Mouse (Mus musculus) bone marrow, adult 2 months (tissue): Measurements from ENCODE around the gene Nlrp4a.
"Not testable (repeated sequence)": the region's sequence is repeated elsewhere in the genome, so short reads cannot be mapped to it uniquely, and the experiment has no call there.

Source experiments
- CTCF ChIP-seq: fragments of 200-500 bp; IDR thresholded peaks from 2 replicates; pipeline ENCODE4 v1.5.1; 2011; ENCODE audit warnings: low read length, control low read depth; ENCODE audit not compliant: control insufficient read depth, insufficient read depth
- POLR2A ChIP-seq: fragments of 200-500 bp; IDR thresholded peaks from 2 replicates; pipeline ENCODE4 v1.6.1; 2011; ENCODE audit warnings: low read depth, mild to moderate bottlenecking, control low read depth, low read length, borderline replicate concordance; ENCODE audit not compliant: control insufficient read depth

DNA sequence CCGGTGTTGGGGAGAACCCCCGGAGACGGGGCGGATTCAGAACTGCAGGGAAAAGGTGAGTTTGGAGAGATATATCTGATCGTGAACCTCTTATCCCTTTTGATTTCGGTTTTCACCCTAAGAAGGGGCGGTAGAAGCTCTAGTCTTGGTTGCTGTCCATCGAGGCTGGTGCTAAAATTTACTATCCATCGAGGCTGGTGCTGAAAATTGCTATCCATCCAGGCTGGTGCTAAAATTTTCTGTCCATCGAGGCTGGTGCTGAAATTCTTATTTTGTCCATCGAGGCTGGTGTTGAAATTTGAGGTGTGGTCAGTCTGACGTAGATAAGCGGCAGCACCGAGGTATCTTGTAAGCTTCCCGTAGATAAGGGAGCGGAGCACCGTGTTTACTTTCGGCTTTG lies 54.6 kb downstream of the Nlrp4a start:
- not testable (repeated sequence) for TF ChIP-seq CTCF, POLR2A
